Mouse (Mus musculus) embryonic facial prominence, embryonic 15.5 days (tissue): ENCODE results near the gene Asb18. TPM values are rescaled to one million over a fixed set of nuclear protein-coding genes. Genes with fewer than 3 reads are reported as not detected.

ENCODE experiments used
- ATAC-seq: fragments of 200-750 bp; cut with Nextera tagmentation; 2 replicates; pipeline ENCODE4 v1.8.0; 2017; ENCODE audit warnings: low read depth, moderate TSS enrichment; ENCODE audit not compliant: insufficient number of reproducible peaks, low FRiP score, low TSS enrichment
- H3K27ac ChIP-seq: fragments of 300-500 bp; sonication (generic); replicated peaks from 2 replicates; pipeline ENCODE4 v1.5.1; 2015; ENCODE audit warnings: mild to moderate bottlenecking, inconsistent platforms
- H3K27me3 ChIP-seq: fragments of 300-500 bp; sonication (generic); 2 replicates; pipeline ENCODE4 v1.6.1; 2015; ENCODE audit warnings: inconsistent platforms
- H3K36me3 ChIP-seq: fragments of 300-500 bp; sonication (generic); 2 replicates; pipeline ENCODE4 v1.6.1; 2015; ENCODE audit warnings: mild to moderate bottlenecking, inconsistent platforms
- H3K4me1 ChIP-seq: fragments of 300-500 bp; sonication (generic); 2 replicates; pipeline ENCODE4 v1.6.1; 2015; ENCODE audit warnings: inconsistent platforms
- H3K4me2 ChIP-seq: fragments of 300-500 bp; sonication (generic); replicated peaks from 2 replicates; pipeline ENCODE4 v1.6.1; 2015; ENCODE audit warnings: mild to moderate bottlenecking, inconsistent platforms
- H3K4me3 ChIP-seq: fragments of 300-500 bp; sonication (generic); replicated peaks from 2 replicates; pipeline ENCODE4 v1.5.1; 2015; ENCODE audit warnings: mild to moderate bottlenecking, inconsistent platforms
- H3K9ac ChIP-seq: fragments of 300-500 bp; sonication (generic); 2 replicates; pipeline ENCODE4 v1.6.1; 2015; ENCODE audit warnings: inconsistent platforms
- H3K9me3 ChIP-seq: fragments of 300-500 bp; sonication (generic); replicated peaks from 2 replicates; pipeline ENCODE4 v1.6.1; 2016; ENCODE audit warnings: inconsistent platforms
- WGBS: fragments of 180-500 bp; shearing (Covaris S2); methylation state at CpG from one replicate; pipeline ENCODE4 v1.1.7; 2015; 5-methylcytosine and 5-hydroxymethylcytosine counted together
- polyA plus RNA-seq: library from polyadenylated mRNA; unstranded; fragments of >200 nt; fragmentation: Nextera tagmentation; extraction: Ambion mirVana; gene quantifications from 2 replicates; pipeline ENCODE4 v1.2.1, GENCODE M21; 2015

Asb18 gene
- polyA plus RNA-seq, 1 experiment from 2014 or later: 0.09 TPM

GRCm38 (mm10) chr1:89941701-89942381 is 72.6 kb downstream of the Asb18 start:
- H3K27me3 ChIP-seq: peaks cover 92% of the 10 kb centered on the region
- peaks cover 19% of the 10 kb centered on the region for H3K4me1 ChIP-seq
- no peaks in the 10 kb centered on the region for H3K36me3 ChIP-seq
- peak overlapping the region; percentile 24 for H3K4me3 ChIP-seq
- no peak for ATAC-seq
- H3K9me3 ChIP-seq: no peaks in the 10 kb centered on the region
- H3K27ac ChIP-seq: no peak overlapping the region
- peak overlapping the region; percentile 41 for H3K4me2 ChIP-seq
- WGBS: 2% methylated on average over 40 of the region's 40 CpGs
- no peak overlapping the region for H3K9ac ChIP-seq

GRCm38 (mm10) chr1:89940961-89941524 is 73.4 kb downstream of the Asb18 start:
- no peak overlapping the region for H3K9ac ChIP-seq
- H3K4me1 ChIP-seq: peaks cover 19% of the 10 kb centered on the region
- 11% methylated on average over 15 of the region's 15 CpGs for WGBS
- no peak overlapping the region for H3K27ac ChIP-seq
- H3K4me3 ChIP-seq: no peak overlapping the region
- peaks cover 96% of the 10 kb centered on the region for H3K27me3 ChIP-seq
- no peaks in the 10 kb centered on the region for H3K9me3 ChIP-seq
- ATAC-seq: no peak
- H3K36me3 ChIP-seq: no peaks in the 10 kb centered on the region
- H3K4me2 ChIP-seq: no peak overlapping the region

DNA sequence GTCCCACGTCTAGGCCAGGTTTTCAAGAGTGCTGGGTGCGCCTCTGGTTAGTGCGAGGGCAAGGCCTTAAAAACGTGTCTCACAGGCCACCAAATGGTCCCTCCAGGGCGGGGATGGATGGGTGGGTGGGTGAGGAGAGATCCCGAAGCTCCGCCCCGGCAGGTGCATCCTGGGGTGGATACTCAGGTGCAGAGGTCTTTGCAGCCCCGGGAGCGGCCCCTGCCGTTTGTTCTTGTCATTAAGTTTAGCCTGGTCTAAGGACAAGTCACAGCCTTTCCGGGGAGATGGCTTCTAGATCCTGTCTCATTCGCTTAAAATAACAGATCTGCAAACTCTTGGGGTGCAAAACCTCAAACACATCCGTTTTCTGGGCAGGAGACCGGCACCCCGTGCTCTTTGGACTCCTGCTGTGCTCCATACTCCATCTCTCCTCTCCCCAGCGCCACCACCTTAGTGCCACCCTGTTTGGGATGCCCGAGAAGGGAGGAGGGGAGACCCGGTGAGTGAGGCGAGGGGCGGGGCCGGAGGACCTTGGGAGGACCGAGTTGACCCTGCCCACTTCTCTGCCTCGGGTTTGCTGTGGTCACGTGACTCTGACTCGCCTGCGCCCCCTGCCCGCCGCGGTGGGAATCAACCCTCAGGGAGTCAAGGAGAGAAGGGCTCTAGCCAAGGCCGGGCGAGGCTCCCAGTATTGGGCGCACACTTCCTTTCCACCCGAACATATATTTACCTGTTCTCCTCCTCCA is 74.3 kb downstream of the Asb18 start:
- peak overlapping the region; percentile 8; the same call in 1 of the 2 replicates for H3K4me3 ChIP-seq

DNA sequence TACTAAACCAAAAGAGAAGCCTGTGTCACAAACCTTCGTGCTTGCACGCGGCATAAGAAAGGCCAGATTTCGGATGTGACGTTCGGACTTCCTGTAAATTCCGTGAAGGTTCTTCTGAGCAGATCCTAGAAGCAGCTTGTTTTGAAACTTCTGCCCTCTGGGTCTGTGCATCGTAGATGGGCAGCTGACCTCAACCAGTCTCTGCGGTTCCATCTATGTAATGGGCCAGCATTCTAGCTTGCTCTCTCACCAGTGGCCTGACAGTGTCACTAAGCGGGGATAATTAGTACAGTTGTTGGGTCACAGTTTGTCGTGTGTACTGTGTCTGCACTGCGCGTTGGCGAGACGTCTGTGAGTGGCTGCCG is 74.9 kb downstream of the Asb18 start:
- Histone ChIP-seq H3K9ac (no peak overlapping the region), H3K4me3 (no peak overlapping the region), H3K4me1 (peaks cover 23% of the 10 kb centered on the region), H3K36me3 (no peaks in the 10 kb centered on the region), H3K27me3 (peaks cover 97% of the 10 kb centered on the region), H3K4me2 (no peak overlapping the region), H3K9me3 (no peaks in the 10 kb centered on the region), H3K27ac (no peak overlapping the region)
- ATAC-seq: no peak
- WGBS: 22% methylated on average over 16 of the region's 16 CpGs

More for the DNA sequence above, 74.3 kb downstream of the Asb18 start:
- 4% methylated on average over 34 of the region's 34 CpGs for WGBS
- H3K9ac ChIP-seq: no peak overlapping the region
- peaks cover 96% of the 10 kb centered on the region for H3K27me3 ChIP-seq
- H3K27ac ChIP-seq: no peak overlapping the region
- peak overlapping the region; percentile 38 for H3K4me2 ChIP-seq
- H3K36me3 ChIP-seq: no peaks in the 10 kb centered on the region
- peaks cover 23% of the 10 kb centered on the region for H3K4me1 ChIP-seq
- H3K9me3 ChIP-seq: no peaks in the 10 kb centered on the region
- ATAC-seq: no peak

DNA sequence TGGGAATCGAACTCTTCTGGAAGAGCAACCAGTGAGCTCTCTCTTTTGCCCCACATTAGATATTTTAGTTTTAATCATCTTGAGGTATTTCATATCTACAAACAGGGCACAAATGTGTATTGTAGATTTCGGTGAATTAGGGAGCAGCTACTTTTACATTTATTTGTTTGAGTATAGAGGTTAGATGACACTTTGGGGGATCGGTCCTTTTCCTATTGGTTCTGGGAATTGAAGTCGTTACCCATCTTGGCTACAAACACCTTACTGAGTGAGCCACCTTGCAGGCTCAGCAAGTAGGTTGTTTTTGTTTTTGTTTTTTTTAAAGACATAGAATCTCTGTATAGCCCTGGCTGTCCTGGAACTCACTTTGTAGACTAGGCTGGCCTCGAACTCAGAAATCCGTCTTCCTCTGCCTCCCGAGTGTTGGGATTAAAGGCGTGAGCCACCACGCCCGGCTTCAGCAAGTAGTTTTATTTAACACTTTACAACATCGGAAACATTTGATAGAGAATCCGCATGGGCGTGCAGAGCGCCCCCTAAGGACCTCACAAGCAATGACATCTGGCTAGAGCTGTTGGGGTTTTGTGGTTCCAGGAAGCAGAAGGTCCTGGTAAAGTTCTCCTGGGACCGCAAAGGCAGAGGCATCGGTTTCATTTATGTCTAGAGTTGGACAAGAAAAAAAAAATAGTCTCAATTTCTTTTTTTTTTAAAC is 75.4 kb downstream of the Asb18 start:
- Histone ChIP-seq H3K9ac (no peak overlapping the region), H3K4me3 (no peak overlapping the region), H3K9me3 (no peaks in the 10 kb centered on the region), H3K36me3 (no peaks in the 10 kb centered on the region), H3K27me3 (peaks cover 97% of the 10 kb centered on the region), H3K4me1 (peaks cover 28% of the 10 kb centered on the region), H3K27ac (no peak overlapping the region), H3K4me2 (no peak overlapping the region)
- WGBS: 21% methylated on average over 16 of the region's 16 CpGs
- no peak for ATAC-seq

GRCm38 (mm10) chr1:89935493-89936348 is 78.7 kb downstream of the Asb18 start:
- WGBS: 3% methylated on average over 29 of the region's 29 CpGs
- no peak for ATAC-seq
- Histone ChIP-seq H3K9ac (no peak overlapping the region), H3K36me3 (no peaks in the 10 kb centered on the region), H3K9me3 (no peaks in the 10 kb centered on the region), H3K27ac (no peak overlapping the region), H3K4me3 (no peak overlapping the region), H3K27me3 (peaks cover 97% of the 10 kb centered on the region), H3K4me2 (no peak overlapping the region), H3K4me1 (peaks cover 32% of the 10 kb centered on the region)

GRCm38 (mm10) chr1:89934316-89935260 is 79.9 kb downstream of the Asb18 start:
- no peak overlapping the region for H3K9ac ChIP-seq

GRCm38 (mm10) chr1:89933786-89934185 is 80.7 kb downstream of the Asb18 start:
- Histone ChIP-seq H3K4me1 (peaks cover 46% of the 10 kb centered on the region), H3K9ac (no peak overlapping the region), H3K27me3 (peaks cover 98% of the 10 kb centered on the region), H3K4me2 (no peak overlapping the region), H3K9me3 (no peaks in the 10 kb centered on the region), H3K36me3 (no peaks in the 10 kb centered on the region), H3K27ac (no peak overlapping the region), H3K4me3 (no peak overlapping the region)
- no peak for ATAC-seq
- under 1% methylated on average over 21 of the region's 21 CpGs for WGBS

More at GRCm38 (mm10) chr1:89934316-89935260, 79.9 kb downstream of the Asb18 start:
- H3K4me3 ChIP-seq: no peak overlapping the region
- peaks cover 98% of the 10 kb centered on the region for H3K27me3 ChIP-seq
- 4% methylated on average over 19 of the region's 19 CpGs for WGBS
- no peak overlapping the region for H3K4me2 ChIP-seq
- no peak for ATAC-seq
- no peaks in the 10 kb centered on the region for H3K36me3 ChIP-seq
- H3K27ac ChIP-seq: no peak overlapping the region
- H3K4me1 ChIP-seq: peaks cover 39% of the 10 kb centered on the region
- H3K9me3 ChIP-seq: no peaks in the 10 kb centered on the region

GRCm38 (mm10) chr1:89933028-89933427 is 81.4 kb downstream of the Asb18 start:
- peaks cover 99% of the 10 kb centered on the region for H3K27me3 ChIP-seq
- no peak overlapping the region for H3K4me3 ChIP-seq
- no peak overlapping the region for H3K9ac ChIP-seq
- WGBS: 4% methylated on average over 6 of the region's 6 CpGs
- no peaks in the 10 kb centered on the region for H3K36me3 ChIP-seq
- no peak for ATAC-seq
- H3K4me2 ChIP-seq: no peak overlapping the region
- peaks cover 50% of the 10 kb centered on the region for H3K4me1 ChIP-seq
- H3K27ac ChIP-seq: no peak overlapping the region
- H3K9me3 ChIP-seq: no peaks in the 10 kb centered on the region

GRCm38 (mm10) chr1:89932616-89933015 is 81.8 kb downstream of the Asb18 start:
- Histone ChIP-seq H3K4me2 (no peak overlapping the region), H3K9ac (no peak overlapping the region)
- 5% methylated on average over 16 of the region's 16 CpGs for WGBS

More at GRCm38 (mm10) chr1:89932616-89933015, 81.8 kb downstream of the Asb18 start:
- peaks cover 99% of the 10 kb centered on the region for H3K27me3 ChIP-seq
- H3K4me3 ChIP-seq: no peak overlapping the region
- H3K9me3 ChIP-seq: no peaks in the 10 kb centered on the region
- no peaks in the 10 kb centered on the region for H3K36me3 ChIP-seq
- ATAC-seq: no peak
- H3K4me1 ChIP-seq: peaks cover 51% of the 10 kb centered on the region
- no peak overlapping the region for H3K27ac ChIP-seq
